Mouse (Mus musculus) ES-Bruce4 (cell line): ENCODE data around the gene Arsb.

ENCODE experiments used
- CTCF ChIP-seq: IDR thresholded peaks from one replicate; pipeline ENCODE4 v1.8.1; 2011; ENCODE audit warnings: low read depth, low read length
- POLR2A ChIP-seq: IDR thresholded peaks from one replicate; pipeline ENCODE4 v1.8.1; 2011; ENCODE audit warnings: low read length; ENCODE audit not compliant: insufficient read depth

- TF ChIP-seq POLR2A = no peak
- no peak for TF ChIP-seq CTCF
These were observed 48.7 kb downstream of the Arsb start for GRCm38 (mm10) chr13:93820173-93820572.
